Mouse (Mus musculus) embryonic stem cell, embryonic (primary cell): ENCODE data around the gene Cngb1.

ENCODE experiments used
- CTCF ChIA-PET, 4 experiments: fragments of 300-600 bp in 2 of 4; fragments of 350-600 bp in 2 of 4; sonication (Branson Sonifier 250); formaldehyde crosslinking; loops; one replicate each; lab custom pipeline; 2022; ENCODE audit warnings: inconsistent platforms in 2 of 4; lab: Charles Lee
- POLR2A ChIA-PET, 4 experiments: fragments of 300-600 bp in 2 of 4; fragments of 350-600 bp in 2 of 4; sonication (Branson Sonifier 250); formaldehyde crosslinking; loops; one replicate each; lab custom pipeline; 2022; ENCODE audit warnings: antibody characterized with exemption in 4 of 4, inconsistent platforms in 1 of 4; lab: Charles Lee

Cngb1 gene

DNA sequence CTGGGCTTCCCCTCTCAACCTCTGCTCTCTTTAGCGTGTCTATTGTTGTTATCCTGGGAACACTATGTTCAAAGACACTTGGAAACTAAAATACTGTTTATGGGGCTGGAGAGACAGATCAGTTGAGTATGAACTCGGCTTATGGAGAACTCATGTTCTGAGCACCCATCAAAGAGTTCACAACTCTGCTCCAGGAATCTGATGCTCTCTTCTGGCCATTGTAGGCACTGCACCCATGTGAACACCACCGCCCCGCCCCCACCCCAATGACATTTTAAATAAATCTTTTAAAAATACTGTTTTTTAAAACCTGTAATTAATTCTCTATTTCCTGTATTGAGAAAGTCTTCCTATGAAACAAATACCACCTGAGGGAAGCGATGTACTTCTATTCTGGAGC, 4.0 kb downstream of the Cngb1 start:
- ChIA-PET CTCF (interaction anchor here (0.6 to 2.4 kb wide), 13 partner anchors 21 to 1135 kb away, joined by 3 to 10 read pairs (median 4); partner anchors contain the start of gene Usb1 (in 1 of the 4)), POLR2A (interaction anchor here in 2 of 4 experiments (0.5 to 0.7 kb wide), 3 partner anchors 10 to 146 kb away, joined by 3 to 4 read pairs (median 3); no protein-coding TSS in a partner anchor)

DNA sequence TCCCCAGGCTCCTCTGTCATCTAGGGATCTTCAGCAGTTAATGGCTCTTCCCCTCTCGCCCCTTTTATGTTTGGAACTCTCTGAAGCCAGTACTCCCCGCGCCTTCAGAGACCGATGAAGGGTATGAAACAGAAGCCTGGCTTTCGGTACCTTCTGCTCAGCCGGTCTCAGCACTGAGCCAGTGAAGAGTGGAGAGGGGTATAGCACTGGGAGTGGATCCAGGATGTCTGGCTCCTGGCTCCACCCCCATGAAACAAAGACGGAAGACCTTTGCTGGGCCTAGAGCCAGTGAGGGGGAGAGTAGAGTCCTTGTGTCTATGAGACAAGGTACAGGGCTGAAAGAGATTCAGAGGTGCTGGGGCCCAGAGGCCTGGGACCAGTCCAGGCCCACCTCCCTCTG, 12.5 kb downstream of the Cngb1 start:
- POLR2A ChIA-PET: interaction anchor here in 1 of 4 experiments (0.6 to 1.1 kb wide), 2 partner anchors 38 to 611 kb away, joined by 3 to 6 read pairs; partner anchors contain the start of genes Usb1 and Zfp319
- CTCF ChIA-PET: interaction anchor here in 1 of 4 experiments (1.1 kb wide), 1 partner anchor 39 kb away, joined by 5 read pairs; no protein-coding TSS in a partner anchor

DNA sequence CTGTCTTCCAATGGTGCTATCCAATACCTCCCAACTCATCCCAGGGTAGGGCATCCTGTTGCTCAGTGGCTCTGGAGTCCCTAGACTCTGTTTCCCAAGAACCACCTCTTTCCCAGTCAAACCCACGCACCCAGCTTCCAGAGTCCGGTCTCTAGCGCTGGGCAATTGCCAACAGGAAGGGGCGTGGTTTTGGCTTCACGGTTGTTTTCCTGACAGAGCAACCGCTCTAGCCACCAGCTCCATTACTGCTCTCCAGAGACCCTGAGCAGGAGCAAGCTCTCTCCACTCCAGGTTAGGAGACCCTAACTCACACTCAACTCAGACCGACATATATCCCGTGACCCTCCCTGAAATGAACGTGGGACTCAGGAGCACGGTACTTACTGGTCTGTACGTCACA, 13.2 kb downstream of the Cngb1 start:
- CTCF ChIA-PET: interaction anchor here in 2 of 4 experiments (0.6 to 1.1 kb wide), 3 partner anchors 16 to 39 kb away, joined by 3 to 5 read pairs (median 4); no protein-coding TSS in a partner anchor
- POLR2A ChIA-PET: interaction anchor here in 3 of 4 experiments (0.6 to 1.4 kb wide), 4 partner anchors 38 to 612 kb away, joined by 3 to 6 read pairs (median 4); partner anchors contain the start of genes Usb1 (in 1 of the 3) and Zfp319 (in 1 of the 3)

DNA sequence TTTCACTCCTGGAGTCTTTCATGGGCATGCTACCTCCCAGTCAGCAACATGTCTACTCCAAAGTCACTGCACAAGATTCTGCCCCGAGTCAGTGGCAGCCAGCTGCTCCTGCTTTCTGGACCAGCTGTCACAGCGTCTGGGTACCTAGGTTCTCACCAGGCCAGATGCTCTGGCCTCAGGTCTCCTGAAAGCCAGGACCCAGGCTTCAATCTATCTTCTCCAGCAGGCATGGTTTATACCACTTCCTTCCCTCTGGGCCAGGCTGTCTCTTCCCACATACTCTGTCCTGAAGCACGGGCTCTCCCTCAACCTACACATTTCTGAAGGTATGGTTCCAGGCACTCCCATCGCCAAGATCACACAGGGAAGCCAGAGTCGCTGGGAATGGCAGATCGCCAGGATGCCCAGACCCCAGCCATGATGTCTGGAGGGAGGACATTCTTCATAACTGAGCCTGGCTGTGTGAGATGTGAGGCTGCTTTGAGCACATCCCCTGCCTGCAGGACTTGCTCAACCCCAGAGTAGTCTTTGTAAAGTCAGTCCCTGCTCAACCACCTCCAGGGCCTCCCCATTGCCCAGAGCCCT, 17.2 kb downstream of the Cngb1 start:
- ChIA-PET POLR2A (no interaction called here), CTCF (no interaction called here)

DNA sequence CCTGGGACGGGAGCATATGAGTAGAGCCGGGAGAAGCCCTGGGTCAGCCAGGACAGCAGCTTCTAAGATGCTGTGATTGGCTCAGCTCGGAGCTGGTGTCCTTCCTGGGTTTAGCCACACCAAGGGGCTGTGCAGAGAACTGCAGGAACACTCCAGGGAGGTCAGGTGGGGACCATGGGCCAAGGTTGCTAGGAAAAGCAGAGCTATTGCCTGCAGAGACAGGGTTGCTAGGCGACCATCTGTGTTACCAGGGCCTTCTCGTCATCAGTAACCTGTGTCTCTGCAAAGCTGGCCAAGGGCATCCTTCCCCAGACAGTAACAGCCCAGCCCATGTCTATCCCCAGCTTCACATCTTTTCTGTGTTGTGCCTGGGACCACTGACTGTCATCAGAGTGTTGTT, 24.9 kb downstream of the Cngb1 start:
- CTCF ChIA-PET: interaction anchor here in 2 of 4 experiments (0.6 to 0.9 kb wide), 3 partner anchors 11 to 27 kb away, joined by 3 to 9 read pairs (median 4); no protein-coding TSS in a partner anchor

DNA sequence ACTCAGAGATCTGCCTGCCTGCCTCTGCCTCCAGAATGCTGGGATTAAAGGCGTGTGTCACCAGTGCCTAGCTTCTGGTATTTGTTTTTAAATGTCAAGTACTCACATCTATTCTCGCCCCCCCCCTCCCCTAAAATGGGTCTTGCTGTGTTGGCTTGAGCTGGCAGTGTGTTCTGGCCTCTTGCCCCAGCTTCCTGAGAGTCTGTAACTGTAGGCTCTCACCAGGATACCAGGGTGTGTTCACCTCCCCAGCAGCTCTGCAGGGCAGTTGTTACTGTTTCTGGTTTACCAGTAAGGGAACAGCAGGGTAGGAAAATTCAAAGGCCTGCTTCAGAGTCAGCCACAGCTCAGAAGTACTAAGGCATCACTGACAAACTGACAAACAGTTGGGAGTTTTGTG, 33.5 kb downstream of the Cngb1 start:
- ChIA-PET POLR2A (interaction anchor here in 3 of 4 experiments (0.5 to 1.3 kb wide), 11 partner anchors 8 to 451 kb away, joined by 3 to 9 read pairs (median 3); partner anchors contain the start of genes Ciapin1 (in 1 of the 3) and Coq9 (in 1 of the 3)), CTCF (interaction anchor here in 3 of 4 experiments (0.6 to 3.6 kb wide), 11 partner anchors 17 to 355 kb away, joined by 3 to 17 read pairs (median 4); partner anchors contain the start of genes Usb1 (in 2 of the 3), Zfp319 (in 2 of the 3) and Cngb1 (in 1 of the 3))

More for the DNA sequence above, 24.9 kb downstream of the Cngb1 start:
- POLR2A ChIA-PET: interaction anchor here in 1 of 4 experiments (1.9 kb wide), 1 partner anchor 51 kb away, joined by 4 read pairs; the partner anchor contains the start of gene Usb1

DNA sequence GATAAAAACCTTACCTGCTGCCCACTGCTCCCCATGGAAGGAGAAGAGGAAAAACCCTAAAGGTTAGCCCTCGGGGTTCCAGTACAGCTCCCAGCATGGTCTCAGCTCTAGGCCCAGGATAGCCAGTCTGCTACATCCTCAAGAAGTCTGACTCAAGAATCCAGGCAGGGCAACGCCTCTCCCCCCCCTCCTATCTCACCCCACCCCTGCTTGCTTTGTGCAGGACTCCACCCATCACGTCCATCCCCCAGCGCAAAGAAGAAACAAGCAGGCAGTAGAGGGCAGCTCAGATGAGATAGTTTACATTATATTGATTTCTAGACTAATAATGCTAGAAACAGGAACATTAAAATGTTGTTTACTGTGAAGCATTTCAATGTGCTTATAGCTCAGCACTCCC, 34.5 kb downstream of the Cngb1 start:
- POLR2A ChIA-PET: interaction anchor here in 2 of 4 experiments (0.6 to 0.8 kb wide), 3 partner anchors 11 to 52 kb away, joined by 3 to 10 read pairs (median 4); no protein-coding TSS in a partner anchor
- CTCF ChIA-PET: interaction anchor here in 3 of 4 experiments (0.6 to 3.6 kb wide), 9 partner anchors 9 to 408 kb away, joined by 3 to 15 read pairs (median 4); partner anchors contain the start of genes Usb1 (in 1 of the 3) and Zfp319 (in 1 of the 3)

DNA sequence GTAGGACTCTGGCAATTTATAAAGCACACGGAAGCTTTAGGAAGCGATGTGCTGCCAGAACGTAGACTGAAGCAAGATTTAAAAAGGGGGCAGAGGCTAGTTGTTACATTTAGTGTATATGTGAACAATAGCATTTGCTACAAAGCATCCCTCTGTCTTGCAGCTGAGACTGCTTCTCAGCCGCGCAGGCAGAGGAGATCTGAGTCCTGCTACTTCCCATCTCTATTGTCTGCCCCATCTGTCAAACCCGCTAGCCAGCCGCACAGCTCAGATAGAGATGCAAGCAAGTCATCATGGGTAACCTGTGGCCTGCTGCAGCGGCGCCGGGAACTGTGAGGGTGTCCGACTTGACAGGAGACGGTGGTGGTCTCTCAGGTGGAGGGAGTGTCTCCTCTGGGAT, 35.9 kb downstream of the Cngb1 start:
- ChIA-PET POLR2A (interaction anchor here in 3 of 4 experiments (0.6 to 1.4 kb wide), 4 partner anchors 9 to 257 kb away, joined by 3 to 4 read pairs (median 3); partner anchors contain the start of gene Mmp15 (in 1 of the 3)), CTCF (interaction anchor here in 2 of 4 experiments (0.6 to 1.2 kb wide), 5 partner anchors 10 to 315 kb away, joined by 3 to 5 read pairs (median 3); no protein-coding TSS in a partner anchor)

DNA sequence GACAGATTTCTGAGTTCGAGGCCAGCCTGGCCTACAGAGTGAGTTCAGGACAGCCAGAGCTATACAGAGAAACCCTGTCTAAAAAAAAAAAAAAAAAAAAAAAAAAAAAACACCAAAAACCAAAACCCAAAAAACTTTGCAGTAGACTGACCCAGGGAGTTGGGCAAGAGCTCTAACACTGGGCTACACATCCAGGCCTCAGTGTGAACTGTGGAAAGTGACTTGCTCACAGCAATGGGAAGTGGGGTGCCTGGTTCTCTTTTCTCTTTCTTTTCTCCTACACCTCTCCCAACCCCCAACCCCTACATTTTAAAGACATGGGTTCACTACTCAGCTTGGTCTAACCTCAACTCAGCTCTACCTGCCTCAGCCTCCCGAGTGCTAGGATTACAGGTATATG, 44.2 kb downstream of the Cngb1 start:
- ChIA-PET POLR2A (interaction anchor here in 2 of 4 experiments (0.6 kb wide), 3 partner anchors 195 to 908 kb away, joined by 3 to 6 read pairs (median 3); no protein-coding TSS in a partner anchor), CTCF (interaction anchor here in 3 of 4 experiments (0.6 to 1.0 kb wide), 4 partner anchors 8 to 1321 kb away, joined by 3 to 6 read pairs (median 3); no protein-coding TSS in a partner anchor)

DNA sequence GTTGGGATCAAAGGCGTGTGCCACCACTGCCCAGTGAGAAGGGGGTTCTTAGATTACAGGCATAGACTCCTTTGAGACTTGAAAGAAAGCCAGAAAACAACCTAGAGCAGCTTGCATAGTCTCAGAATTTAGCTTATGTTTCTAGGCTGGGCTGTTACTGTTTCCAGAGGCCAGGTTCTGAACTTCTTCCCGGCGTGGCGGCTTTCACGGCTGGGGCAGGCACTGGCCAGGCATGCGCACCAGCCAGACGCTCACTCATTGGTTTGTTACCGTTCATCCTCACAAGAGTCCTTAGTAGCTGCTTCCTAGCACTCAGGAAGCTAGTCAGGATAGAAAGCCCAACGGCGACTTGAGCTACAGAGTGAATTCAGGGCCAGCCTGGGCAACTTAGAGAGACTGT, 50.8 kb downstream of the Cngb1 start:
- ChIA-PET POLR2A (interaction anchor here in 2 of 4 experiments (0.7 to 2.0 kb wide), 6 partner anchors 8 to 407 kb away, joined by 3 to 19 read pairs (median 4); partner anchors contain the start of genes Usb1 (in 1 of the 2) and Zfp319 (in 1 of the 2)), CTCF (interaction anchor here (0.5 to 2.4 kb wide), 22 partner anchors 9 to 442 kb away, joined by 3 to 17 read pairs (median 5); partner anchors contain the start of genes Ndrg4 (in 1 of the 4), Usb1 (in 1 of the 4) and Zfp319 (in 1 of the 4))

DNA sequence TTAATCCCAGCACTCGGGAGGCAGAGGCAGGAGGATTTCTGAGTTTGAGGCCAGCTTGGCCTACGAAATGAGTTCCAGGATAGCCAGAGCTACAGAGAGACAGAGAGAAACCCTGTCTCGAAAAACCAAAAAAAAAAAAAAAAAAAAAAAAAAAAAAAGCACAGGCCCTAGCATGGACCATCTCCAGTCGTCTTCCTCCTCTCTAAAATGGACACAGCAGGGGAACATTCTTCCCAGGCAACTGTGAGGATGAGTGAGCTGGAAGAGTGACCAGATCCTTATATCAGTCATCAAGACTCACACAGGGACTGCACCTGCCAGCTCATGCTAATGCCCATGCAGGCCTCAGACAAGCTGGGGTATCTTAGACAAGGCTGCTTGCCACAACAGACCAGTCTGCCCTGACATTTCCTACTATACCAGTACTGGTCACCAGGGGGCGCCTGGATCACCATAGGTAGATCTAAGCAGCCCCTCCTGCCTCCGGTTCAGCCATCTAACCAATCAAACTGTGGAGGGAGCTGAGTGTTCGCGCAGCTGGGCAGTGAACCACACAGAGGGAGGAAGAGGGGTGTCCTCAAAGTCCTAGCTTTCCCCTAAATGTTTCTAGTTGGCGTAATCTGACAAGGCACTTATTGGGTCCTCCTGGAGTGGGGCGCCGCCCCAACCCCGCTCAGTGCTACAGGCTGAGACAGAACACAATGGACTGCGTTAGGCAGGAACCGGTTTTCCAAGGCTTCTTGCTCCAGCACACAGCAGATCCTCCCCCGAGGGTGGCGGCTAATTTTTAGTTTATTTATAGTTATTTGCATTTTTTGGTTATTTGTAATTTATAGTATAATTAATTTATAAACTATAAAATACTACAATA, 51.6 kb downstream of the Cngb1 start:
- ChIA-PET CTCF (interaction anchor here (0.5 to 2.4 kb wide), 94 partner anchors 9 to 644 kb away, joined by 3 to 43 read pairs (median 4); partner anchors contain the start of genes Usb1 (in 4 of the 4), Zfp319 (in 4 of the 4), Kifc3 (in 1 of the 4) and Ndrg4 (in 1 of the 4)), POLR2A (interaction anchor here (0.5 to 2.0 kb wide), 16 partner anchors 9 to 179 kb away, joined by 3 to 19 read pairs (median 4); partner anchors contain the start of genes Usb1 (in 3 of the 4), Zfp319 (in 3 of the 4) and Cfap20 (in 1 of the 4))

DNA sequence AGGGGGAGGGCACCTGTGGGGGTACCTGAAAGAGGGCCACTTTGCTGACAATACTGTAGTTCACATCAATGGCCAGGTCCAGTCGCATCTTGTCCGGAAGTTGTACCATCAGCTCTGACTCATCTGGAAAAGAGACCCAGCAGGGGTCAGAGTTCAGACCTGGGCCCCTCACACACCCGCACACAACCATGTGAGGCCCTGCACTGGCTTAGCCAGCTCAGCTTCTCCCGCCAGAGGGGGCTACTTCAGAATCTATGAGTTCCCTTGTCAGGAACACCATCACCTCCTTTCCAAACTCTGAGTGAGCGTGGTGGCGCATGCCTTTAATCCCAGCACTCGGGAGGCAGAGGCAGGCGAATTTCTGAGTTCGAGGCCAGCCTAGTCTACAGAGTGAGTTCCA, 54.3 kb downstream of the Cngb1 start:
- ChIA-PET POLR2A (interaction anchor here in 3 of 4 experiments (0.6 to 3.1 kb wide), 6 partner anchors 10 to 238 kb away, joined by 3 to 9 read pairs (median 3); partner anchors contain the start of genes Csnk2a2 (in 1 of the 3), Usb1 (in 1 of the 3) and Zfp319 (in 1 of the 3)), CTCF (interaction anchor here in 3 of 4 experiments (0.5 to 1.6 kb wide), 14 partner anchors 9 to 274 kb away, joined by 3 to 6 read pairs (median 3); partner anchors contain the start of genes Mmp15 (in 1 of the 3), Usb1 (in 1 of the 3) and Zfp319 (in 1 of the 3))

DNA sequence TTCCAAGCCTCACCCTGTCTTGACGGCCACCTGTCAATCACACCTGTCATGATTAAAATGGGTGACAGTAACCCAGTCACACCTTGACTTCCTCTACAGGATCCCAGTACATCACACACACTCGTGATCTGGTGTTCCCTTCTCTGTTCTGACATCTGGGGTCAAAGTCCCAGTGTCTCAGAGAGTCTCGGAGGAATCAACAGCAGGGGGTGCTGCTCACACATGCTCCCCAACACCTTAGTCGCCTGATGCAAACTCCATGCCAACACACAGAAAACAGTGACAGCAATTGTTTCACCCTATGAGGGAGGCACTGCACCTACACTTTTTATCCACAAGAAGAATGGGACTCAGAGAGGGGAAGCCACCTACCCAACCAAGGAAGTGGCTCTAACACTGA, 56.5 kb downstream of the Cngb1 start:
- ChIA-PET POLR2A (no interaction called here), CTCF (interaction anchor here in 1 of 4 experiments (1.1 to 1.6 kb wide), 2 partner anchors 63 to 82 kb away, joined by 4 read pairs; partner anchors contain the start of genes Usb1 and Zfp319)

DNA sequence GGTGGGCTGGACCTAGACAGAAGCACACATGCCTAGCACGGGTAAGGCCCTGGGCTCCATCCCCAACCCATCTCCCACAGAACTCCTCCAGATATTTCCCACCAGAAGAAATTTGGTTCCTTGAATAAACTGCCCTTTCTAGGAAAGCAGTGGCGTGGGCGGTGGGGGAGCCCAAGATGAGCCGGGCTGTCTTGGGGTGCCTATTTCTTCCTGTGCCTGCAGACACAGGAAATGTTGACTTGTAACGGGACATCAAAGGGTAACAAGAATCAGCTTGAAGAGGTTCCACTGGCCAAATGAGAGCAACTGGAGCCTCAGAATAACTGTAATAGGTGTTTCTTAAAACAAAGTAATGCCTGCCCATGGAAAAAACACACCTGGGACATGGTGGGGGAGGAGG, 59.1 kb downstream of the Cngb1 start:
- CTCF ChIA-PET: no interaction called here
- POLR2A ChIA-PET: interaction anchor here in 1 of 4 experiments (0.6 kb wide), 1 partner anchor 11 kb away, joined by 3 read pairs; no protein-coding TSS in a partner anchor

DNA sequence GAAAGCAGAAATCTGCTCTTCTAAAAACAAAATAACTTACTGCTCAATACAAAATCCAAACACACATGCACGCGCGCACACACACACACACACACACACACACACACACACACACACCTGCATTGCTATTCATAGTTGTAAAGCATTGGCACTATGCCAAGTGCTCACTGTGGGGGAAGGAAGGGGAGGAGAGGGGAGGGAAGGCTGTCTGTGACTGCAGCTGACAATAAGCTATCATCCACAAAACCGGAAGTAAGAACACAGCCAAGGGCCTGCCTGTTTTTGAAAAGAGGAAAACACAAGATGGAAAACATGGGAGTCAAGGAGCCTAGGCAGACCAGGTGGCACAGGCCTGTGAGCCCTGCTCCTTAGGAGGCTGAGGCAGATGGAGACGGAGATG, 61.2 kb downstream of the Cngb1 start:
- POLR2A ChIA-PET: no interaction called here
- CTCF ChIA-PET: interaction anchor here in 3 of 4 experiments (0.6 to 1.8 kb wide), 6 partner anchors 8 to 131 kb away, joined by 3 to 6 read pairs (median 4); no protein-coding TSS in a partner anchor

DNA sequence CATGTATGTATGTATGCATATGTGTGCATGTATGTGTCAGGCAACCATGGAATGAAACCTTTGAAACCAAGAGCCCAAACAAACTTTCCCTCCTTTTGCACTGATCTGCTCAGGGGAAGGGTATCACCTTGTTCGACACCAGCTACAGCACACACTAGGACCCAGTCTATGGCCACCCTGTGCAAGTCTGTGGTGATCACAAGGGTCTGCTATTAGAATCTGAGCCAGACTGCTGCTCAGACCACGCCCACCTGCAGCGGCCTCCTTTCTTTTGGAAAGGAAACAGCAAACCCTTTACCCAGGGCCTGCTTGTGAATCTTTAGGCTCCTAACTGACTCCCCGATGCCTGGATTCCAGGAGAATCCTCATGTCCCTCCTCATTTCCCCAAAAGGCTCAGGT, 62.5 kb downstream of the Cngb1 start:
- POLR2A ChIA-PET: interaction anchor here in 1 of 4 experiments (0.6 kb wide), 1 partner anchor 20 kb away, joined by 3 read pairs; no protein-coding TSS in a partner anchor
- CTCF ChIA-PET: no interaction called here
